Mouse (Mus musculus) retina, postnatal 7 days (tissue): ENCODE data around the gene Slco2b1.
A peak's percentile ranks its signal among the peaks of the same experiment; 100 is the strongest.
"Not testable (repeated sequence)": the region's sequence is repeated elsewhere in the genome, so short reads cannot be mapped to it uniquely, and the experiment has no call there.

ENCODE experiments used
- DNase-seq: peaks from one replicate; pipeline ENCODE4 v3.0.0-alpha.2; 2012; ENCODE audit warnings: low read depth, low spot score

Slco2b1 gene

GRCm38 (mm10) chr7:99711166-99711565, at the start of gene Slco2b1:
Gene Slco2b1 (minus strand): TSS chr7:99711340.
- DNase-seq: no peak

- DNase-seq: no peak
Measured at GRCm38 (mm10) chr7:99739276-99739675, 28.1 kb upstream of the Slco2b1 start.

- not testable (repeated sequence) for DNase-seq
Measured at GRCm38 (mm10) chr7:99735491-99735890, 24.4 kb upstream of the Slco2b1 start.

- no peak for DNase-seq
Measured at GRCm38 (mm10) chr7:99734612-99735011, 23.5 kb upstream of the Slco2b1 start.

- DNase-seq: no peak
Measured at GRCm38 (mm10) chr7:99729973-99730372, 18.8 kb upstream of the Slco2b1 start, which contains the start of gene Olfr520. Gene Olfr520 (plus strand): TSS chr7:99730273.

GRCm38 (mm10) chr7:99716536-99716935, 5.4 kb upstream of the Slco2b1 start:
- DNase-seq: no peak

- DNase-seq: no peak
Measured at GRCm38 (mm10) chr7:99712431-99712830, 1.3 kb upstream of the Slco2b1 start.

- peak; percentile 65 for DNase-seq
Measured at GRCm38 (mm10) chr7:99710476-99710875, 664 bp downstream of the Slco2b1 start.

GRCm38 (mm10) chr7:99709992-99710391, 1.1 kb downstream of the Slco2b1 start:
- no peak for DNase-seq

GRCm38 (mm10) chr7:99708750-99709149, 2.4 kb downstream of the Slco2b1 start:
- DNase-seq: no peak

GRCm38 (mm10) chr7:99708301-99708721, 2.8 kb downstream of the Slco2b1 start:
- no peak for DNase-seq

GRCm38 (mm10) chr7:99707671-99708070, 3.5 kb downstream of the Slco2b1 start:
- no peak for DNase-seq

GRCm38 (mm10) chr7:99707038-99707595, 4.0 kb downstream of the Slco2b1 start:
- DNase-seq: no peak

- DNase-seq: no peak
Measured at GRCm38 (mm10) chr7:99706341-99707037, 4.7 kb downstream of the Slco2b1 start.

GRCm38 (mm10) chr7:99704736-99705519, 6.2 kb downstream of the Slco2b1 start:
- no peak for DNase-seq

GRCm38 (mm10) chr7:99702201-99702600, 8.9 kb downstream of the Slco2b1 start:
- no peak for DNase-seq

- DNase-seq: no peak
Measured at GRCm38 (mm10) chr7:99700641-99701040, 10.5 kb downstream of the Slco2b1 start.

GRCm38 (mm10) chr7:99699709-99700151, 11.4 kb downstream of the Slco2b1 start:
- DNase-seq: no peak

GRCm38 (mm10) chr7:99699106-99699505, 12.0 kb downstream of the Slco2b1 start:
- no peak for DNase-seq

GRCm38 (mm10) chr7:99698576-99698975, 12.6 kb downstream of the Slco2b1 start:
- DNase-seq: no peak

- no peak for DNase-seq
Measured at GRCm38 (mm10) chr7:99695471-99696057, 15.6 kb downstream of the Slco2b1 start.

- DNase-seq: not testable (repeated sequence)
Measured at GRCm38 (mm10) chr7:99694424-99694823, 16.7 kb downstream of the Slco2b1 start.
